Mouse (Mus musculus) CH12.LX (cell line): ENCODE measurements around the gene Gm498. TPM values are rescaled to one million over a fixed set of nuclear protein-coding genes. Genes with fewer than 3 reads are reported as not detected.

ENCODE experiments used
- DNase-seq: peaks from one replicate; pipeline ENCODE4 v3.0.0-alpha.2; 2013; ENCODE audit errors: extremely low read depth
- H3K27ac ChIP-seq: 2 replicates; pipeline ENCODE4 v1.5.1; 2012; ENCODE audit warnings: low read depth, mild to moderate bottlenecking, control low read depth, moderate library complexity; ENCODE audit not compliant: insufficient read depth
- H3K27me3 ChIP-seq: replicated peaks from 2 replicates; pipeline ENCODE3; 2012; ENCODE audit warnings: inconsistent platforms
- H3K36me3 ChIP-seq, 2 experiments: replicated peaks in 1 of 2; 2 replicates each; pipeline versions ENCODE3 to v1.6.1; 2012; ENCODE audit warnings: inconsistent platforms in 1 of 2, low read length in 1 of 2, mild to moderate bottlenecking in 1 of 2, mixed read lengths in 1 of 2, moderate library complexity in 1 of 2; ENCODE audit not compliant: control insufficient read depth in 1 of 2, insufficient read depth in 1 of 2
- H3K4me1 ChIP-seq, 2 experiments: 2 replicates each; pipeline ENCODE4 v1.6.1; 2012; ENCODE audit warnings: inconsistent platforms in 1 of 2, moderate library complexity in 1 of 2; ENCODE audit not compliant: insufficient read depth in 2 of 2, control insufficient read depth in 1 of 2
- H3K4me2 ChIP-seq: 2 replicates; pipeline ENCODE4 v1.6.1; 2012; ENCODE audit warnings: low read depth, mild to moderate bottlenecking, control low read depth; ENCODE audit not compliant: poor library complexity, insufficient read depth, severe bottlenecking
- H3K4me3 ChIP-seq, 3 experiments: fragments of 150-350 bp in 1 of 3; sonication (generic) in 1 of 3; replicated peaks in 1 of 3; 2 replicates each; pipeline versions ENCODE3 to v1.5.1; 2011 to 2012; ENCODE audit warnings: low read depth in 2 of 3, low read length in 2 of 3, mild to moderate bottlenecking in 2 of 3, moderate library complexity in 2 of 3, control low read depth in 1 of 3, improper control_type of control experiment in 1 of 3, inconsistent platforms in 1 of 3, mixed read lengths in 1 of 3; ENCODE audit not compliant: poor library complexity in 1 of 3
- H3K79me2 ChIP-seq: replicated peaks from 2 replicates; pipeline ENCODE4 v1.6.1; 2012; ENCODE audit warnings: mild to moderate bottlenecking, moderate library complexity; ENCODE audit not compliant: control insufficient read depth, poor library complexity, insufficient read depth, severe bottlenecking; ENCODE audit errors: extremely low read depth
- H3K9ac ChIP-seq: 2 replicates; pipeline ENCODE4 v1.6.1; 2012; ENCODE audit warnings: low read depth, mild to moderate bottlenecking, control low read depth, moderate library complexity; ENCODE audit not compliant: insufficient read depth
- H3K9me3 ChIP-seq: replicated peaks from 2 replicates; pipeline ENCODE3; 2012; ENCODE audit warnings: low read length, inconsistent platforms, mixed read lengths
- KAT2A ChIP-seq: IDR thresholded peaks from 2 replicates; pipeline ENCODE4 v1.6.1; 2012; ENCODE audit warnings: low read length, improper control_type of control experiment, inconsistent platforms; ENCODE audit not compliant: insufficient replicate concordance
- MAFK ChIP-seq: IDR thresholded peaks from 2 replicates; pipeline ENCODE4 v1.6.1; 2011; ENCODE audit warnings: low read length, improper control_type of control experiment; ENCODE audit not compliant: insufficient replicate concordance
- MEF2A ChIP-seq: IDR thresholded peaks from 2 replicates; pipeline ENCODE4 v1.6.1; 2014; ENCODE audit warnings: low read depth, mild to moderate bottlenecking, inconsistent platforms, low read length, improper control_type of control experiment, borderline replicate concordance
- MXI1 ChIP-seq: IDR thresholded peaks from 2 replicates; pipeline ENCODE4 v1.6.1; 2011; ENCODE audit warnings: mild to moderate bottlenecking, low read depth, low read length, improper control_type of control experiment
- POLR2A ChIP-seq: IDR thresholded peaks from 2 replicates; pipeline ENCODE4 v1.6.1; 2011; ENCODE audit warnings: low read depth, mild to moderate bottlenecking, improper control_type of control experiment, low read length
- RAD21 ChIP-seq: IDR thresholded peaks from 2 replicates; pipeline ENCODE4 v1.6.1; 2011; ENCODE audit warnings: low read depth, mild to moderate bottlenecking, low read length, improper control_type of control experiment, moderate library complexity
- SIN3A ChIP-seq: IDR thresholded peaks from 2 replicates; pipeline ENCODE4 v1.6.1; 2012; ENCODE audit warnings: low read length, improper control_type of control experiment, inconsistent platforms
- SMC3 ChIP-seq: IDR thresholded peaks from 2 replicates; pipeline ENCODE4 v1.6.1; 2011; ENCODE audit warnings: low read depth, low read length, improper control_type of control experiment
- TBP ChIP-seq: conservative IDR thresholded peaks from 2 replicates; pipeline ENCODE4 v1.6.1; 2011; ENCODE audit warnings: low read depth, low read length, improper control_type of control experiment
- TCF12 ChIP-seq: IDR thresholded peaks from 2 replicates; pipeline ENCODE4 v1.6.1; 2014; ENCODE audit warnings: low read depth, mild to moderate bottlenecking, inconsistent platforms, low read length, improper control_type of control experiment
- UBTF ChIP-seq: IDR thresholded peaks from 2 replicates; pipeline ENCODE4 v1.6.1; 2012; ENCODE audit warnings: low read depth, mild to moderate bottlenecking, inconsistent platforms, low read length, improper control_type of control experiment, moderate library complexity
- USF2 ChIP-seq: conservative IDR thresholded peaks from 2 replicates; pipeline ENCODE4 v1.6.1; 2011; ENCODE audit warnings: low read depth, low read length, improper control_type of control experiment
- ZC3H11A ChIP-seq: IDR thresholded peaks from 2 replicates; pipeline ENCODE4 v1.6.1; 2012; ENCODE audit warnings: low read depth, mild to moderate bottlenecking, inconsistent platforms, low read length, improper control_type of control experiment
- ZMIZ1 ChIP-seq: IDR thresholded peaks from 2 replicates; pipeline ENCODE4 v1.6.1; 2012; ENCODE audit warnings: low read depth, mild to moderate bottlenecking, inconsistent platforms, low read length, improper control_type of control experiment
- ZNF384 ChIP-seq: IDR thresholded peaks from 2 replicates; pipeline ENCODE4 v1.6.1; 2012; ENCODE audit warnings: low read depth, low read length, improper control_type of control experiment, inconsistent platforms
- dilution Hi-C: fragments of 300-500 bp; cut with MboI; formaldehyde crosslinking; loops from 2 replicates; pipeline ENCODE4 v1.14.3; 2020; ENCODE audit warnings: low sequenced_read_pairs; ENCODE audit not compliant: extremely low pct_unique_long_range_greater_than_20kb, extremely low pct_ligation_motif_present
- in situ Hi-C: fragments of 300-500 bp; cut with MboI; formaldehyde crosslinking; loops from 3 replicates; pipeline ENCODE4 v1.14.3; 2019; ENCODE audit warnings: low sequenced_read_pairs, low pct_ligation_motif_present, low pct_unique_long_range_greater_than_20kb, mixed read lengths
- polyA plus RNA-seq: library from polyadenylated mRNA; unstranded; fragments of >175 nt; gene quantifications from 2 replicates; pipeline ENCODE4 v1.2.1, GENCODE M21; 2012; ENCODE audit warnings: low read depth; ENCODE audit not compliant: insufficient read length
- total RNA-seq, 2 experiments: library from RNA; depleted of rRNA; stranded (reverse); fragments of 300-350 nt in 1 of 2; fragments of >200 nt in 1 of 2; gene quantifications; 2 replicates each; pipeline ENCODE4 v1.2.3; 2012 to 2014

Gm498 gene
- total RNA-seq (2012; rRNA removed) (not detected in 2 replicates), total RNA-seq (2014; rRNA removed) (not detected in 2 replicates), polyA plus RNA-seq (not detected in 2 replicates)

DNA sequence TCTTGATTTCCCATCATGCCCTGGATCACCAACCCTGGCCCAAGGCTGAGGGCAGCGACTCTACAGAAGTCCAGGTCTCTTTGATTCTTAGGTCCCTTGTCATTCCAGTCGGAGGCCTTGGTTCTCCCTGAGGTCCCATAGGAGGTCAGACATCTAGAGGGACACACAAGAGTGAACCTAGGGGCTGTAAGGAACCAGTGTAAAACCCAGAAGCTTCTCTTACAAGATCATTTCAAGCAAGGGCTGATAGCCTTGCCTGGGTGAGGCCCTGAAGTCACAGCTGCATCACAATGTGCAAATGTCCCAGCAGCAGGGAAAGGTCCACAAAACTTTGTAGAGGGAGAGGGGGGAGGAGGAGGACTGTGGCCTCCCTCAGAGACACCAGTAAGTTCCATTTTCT lies at the start of gene Gm498:
Gene Gm498, plus strand, starts transcription at position 301 of the 400 bp plus-strand sequence.
- Histone ChIP-seq H3K9ac (no peak within 1 kb of the TSS), H3K4me3 (no peak within 1 kb of the TSS), H3K27me3 (peaks cover 67% of the 10 kb centered on the region), H3K4me1 (no peaks in the 10 kb centered on the region)
- in situ Hi-C loops: no loop called here
- TF ChIP-seq KAT2A: no peak
- no peak for TF ChIP-seq SIN3A
- no peak for TF ChIP-seq TCF12
- TF ChIP-seq, all 38 proteins: peak for 0
- H3K79me2 ChIP-seq: no peaks in the 10 kb centered on the region
- no peak within 1 kb of the TSS for H3K27ac ChIP-seq
- dilution Hi-C loops: no loop called here
- H3K9me3 ChIP-seq: no peaks in the 10 kb centered on the region
- H3K4me2 ChIP-seq: no peak within 1 kb of the TSS
- DNase-seq: no peak
- H3K36me3 ChIP-seq: no peaks in the 10 kb centered on the region

DNA sequence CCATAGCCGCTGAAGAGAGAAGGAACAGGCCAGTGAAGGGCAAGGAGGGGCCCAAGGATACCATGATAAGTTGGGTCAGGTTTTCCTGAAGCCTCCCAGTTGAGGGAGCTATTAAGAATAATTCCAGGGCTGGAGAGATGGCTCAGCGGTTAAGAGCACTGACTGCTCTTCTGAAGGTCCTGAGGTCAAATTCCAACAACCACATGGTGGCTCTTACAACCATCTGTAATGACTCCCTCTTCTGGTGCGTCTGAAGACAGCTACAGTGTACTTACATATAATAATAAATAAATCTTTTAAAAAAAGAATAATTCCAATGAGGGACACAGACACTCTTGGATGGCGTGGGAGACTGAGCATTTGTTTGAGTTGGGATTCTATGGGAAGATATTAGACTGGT lies 47.4 kb upstream of the Gm498 start:
- no peaks in the 10 kb centered on the region for H3K27me3 ChIP-seq
- H3K4me2 ChIP-seq: no peak overlapping the region
- H3K36me3 ChIP-seq: peaks cover 23 to 49% of the 10 kb centered on the region in 2 experiments
- in situ Hi-C loops: no loop called here
- no peak overlapping the region for H3K27ac ChIP-seq
- TF ChIP-seq TBP: no peak
- no peak for TF ChIP-seq ZMIZ1
- no peak for TF ChIP-seq RAD21
- TF ChIP-seq ZNF384: no peak
- TF ChIP-seq MAFK: no peak
- no peak for TF ChIP-seq SIN3A
- TF ChIP-seq ZC3H11A: no peak
- TF ChIP-seq UBTF: no peak
- H3K9ac ChIP-seq: no peak overlapping the region
- H3K4me3 ChIP-seq: no peak overlapping the region
- H3K79me2 ChIP-seq: no peaks in the 10 kb centered on the region
- peaks cover 3 to 15% of the 10 kb centered on the region in 2 experiments; a peak in 2 of 4 replicates for H3K4me1 ChIP-seq
- no peak for DNase-seq
- dilution Hi-C loops: no loop called here
- no peaks in the 10 kb centered on the region for H3K9me3 ChIP-seq

- H3K9me3 ChIP-seq: no peaks in the 10 kb centered on the region
- no peak for DNase-seq
- H3K79me2 ChIP-seq: no peaks in the 10 kb centered on the region
- no peak for TF ChIP-seq POLR2A
- TF ChIP-seq MEF2A: no peak
- no peak for TF ChIP-seq USF2
- TF ChIP-seq TCF12: no peak
- TF ChIP-seq MXI1: no peak
- TF ChIP-seq SMC3: no peak
- no peak for TF ChIP-seq TBP
- peaks cover 3 to 15% of the 10 kb centered on the region in 2 experiments; a peak in 2 of 4 replicates for H3K4me1 ChIP-seq
- H3K27me3 ChIP-seq: no peaks in the 10 kb centered on the region
- no peak overlapping the region for H3K27ac ChIP-seq
- H3K9ac ChIP-seq: no peak overlapping the region
- dilution Hi-C loops (no loop called here), in situ Hi-C loops (no loop called here)
- no peak overlapping the region for H3K4me3 ChIP-seq
- peaks cover 14 to 31% of the 10 kb centered on the region in 2 experiments for H3K36me3 ChIP-seq
- no peak overlapping the region for H3K4me2 ChIP-seq
Measured at GRCm38 (mm10) chr7:143821241-143821640, 45.4 kb upstream of the Gm498 start.
